Mouse (Mus musculus): ENCODE results near the gene Nr0b2.

DNA sequence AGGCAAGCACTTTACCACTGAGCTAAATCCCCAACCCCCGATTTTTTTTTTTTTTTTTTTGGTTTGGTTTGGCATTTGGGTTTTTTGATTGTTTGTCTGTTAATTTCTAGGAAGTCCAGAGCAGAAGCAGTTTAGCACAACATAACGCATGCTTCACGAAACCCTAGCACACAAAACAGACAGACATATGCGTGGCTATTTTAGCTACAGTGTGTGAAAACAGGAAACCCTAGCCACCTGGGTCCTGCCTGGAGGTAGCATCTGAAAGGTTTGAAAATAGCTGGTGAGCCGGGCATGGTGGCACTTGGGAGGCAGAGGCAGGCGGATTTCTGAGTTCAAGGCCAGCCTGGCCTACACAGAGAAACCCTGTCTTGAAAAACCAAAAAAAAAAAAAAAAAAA lies 42.9 kb downstream of the Nr0b2 start:
- TF ChIP-seq POLR2A (IDR thresholded peaks at IDR 0.05; ENCODE audit: low read depth, low read length) (no peak), CTCF (IDR thresholded peaks at IDR 0.05; ENCODE audit: borderline replicate concordance, insufficient read depth, low read length) (no peak)
